ENCODE assay signal across 24 mouse cellular contexts in genomic region chr10:69299985-69300384, GRCm38 (mm10). TPM values are rescaled to one million over a fixed set of nuclear protein-coding genes. Genes with fewer than 3 reads are reported as not detected.
DNase-seq lines count a peak whose midpoint lies in the region; ATAC-seq and TF ChIP-seq lines count a peak whose summit lies in the region.
"Had no signal": no experiment of that assay in that cellular context is flagged by ENCODE, and none has a peak within 500 bp of the region (broad histone marks: within the 10 kb centered on the region; RNA-seq: fewer than 3 reads in every experiment).

No protein-coding gene starts in this region.

- no peaks in the 10 kb centered on the region for H3K27me3 ChIP-seq in liver, embryonic 16.5 days (ENCODE audit: control insufficient read depth, insufficient read depth, low read depth, low read length)
- H3K27me3 ChIP-seq in liver, postnatal 0 days (ENCODE audit: insufficient read depth, low read length), result no peaks in the 10 kb centered on the region
- no peaks in the 10 kb centered on the region for H3K27me3 ChIP-seq in hindbrain, embryonic 14.5 days (ENCODE audit: control insufficient read depth, insufficient read depth, low read length)
- H3K27me3 ChIP-seq: embryonic facial prominence, embryonic 12.5 days; forebrain, embryonic 12.5 days; hindbrain, embryonic 15.5 days had no signal

- TF ChIP-seq EP300 in liver, postnatal 0 days (IDR thresholded peaks at IDR 0.05; ENCODE audit: low read depth), result peak; percentile 27; the same call in 1 of the 2 replicates

- peak; percentile 80 for ATAC-seq in liver, embryonic 16.5 days (ENCODE audit: low read depth)
- ATAC-seq in liver, postnatal 0 days, result peak; percentile 94
- no peak for ATAC-seq in hindbrain, embryonic 14.5 days (ENCODE audit: low FRiP score)
- ATAC-seq: CD4-positive, CD25-positive, alpha-beta regulatory T cell, adult 4 months; forebrain, embryonic 16.5 days; inflammation-experienced regulatory T-cells, adult 6 months; intestine, postnatal 0 days had no signal

- WGBS in liver, embryonic 16.5 days (ENCODE audit: insufficient replicate concordance), result 59% methylated on average over 7 of the region's 7 CpGs
- WGBS in liver, postnatal 0 days (ENCODE audit: insufficient replicate concordance), result 58% methylated on average over 7 of the region's 7 CpGs
- WGBS in hindbrain, embryonic 14.5 days, result 85% methylated on average over 7 of the region's 7 CpGs

- H3K36me3 ChIP-seq in liver, embryonic 16.5 days (ENCODE audit: control insufficient read depth, insufficient read depth), result no peaks in the 10 kb centered on the region
- no peaks in the 10 kb centered on the region for H3K36me3 ChIP-seq in liver, postnatal 0 days (replicated peaks; ENCODE audit: insufficient read depth, low read length)
- no peaks in the 10 kb centered on the region for H3K36me3 ChIP-seq in hindbrain, embryonic 14.5 days (replicated peaks; ENCODE audit: control insufficient read depth, insufficient read depth)
- H3K36me3 ChIP-seq: embryonic facial prominence, embryonic 12.5 days; forebrain, embryonic 12.5 days; G1E; heart, embryonic 10.5 days; hindbrain, embryonic 15.5 days had no signal

- DNase-seq in adrenal gland, adult (ENCODE audit: inconsistent age in 2 of 2, low spot score in 1 of 2), result peak; percentile 55 to 94
- no peak for DNase-seq in adrenal gland, postnatal 4 days (ENCODE audit: low spot score in 2 of 2)
- no peak for DNase-seq in liver
- DNase-seq in adrenal gland, postnatal 25 days, result peak; percentile 21
- DNase-seq in liver, postnatal 0 days, result peak; percentile 49
- no peak for DNase-seq in cerebellum, adult 8-10 months
- no peak for DNase-seq in hindbrain, embryonic 14.5 days (ENCODE audit: low spot score)
- DNase-seq: B cell, adult 2 months; cerebellum, adult 11 months; cerebellum, adult 9-10 months; cerebellum, postnatal 25 days; gastrocnemius, postnatal 14 days; heart, adult 11 months; heart, postnatal 10 days had no signal

- H3K4me1 ChIP-seq in liver, embryonic 16.5 days (ENCODE audit: control insufficient read depth, low read depth, low read length), result no peaks in the 10 kb centered on the region; the same call in 1 of the 2 replicates
- no peaks in the 10 kb centered on the region for H3K4me1 ChIP-seq in liver, postnatal 0 days (ENCODE audit: insufficient read depth)
- H3K4me1 ChIP-seq in hindbrain, embryonic 14.5 days (replicated peaks; ENCODE audit: control insufficient read depth, insufficient read depth, low read length), result no peaks in the 10 kb centered on the region
- H3K4me1 ChIP-seq: embryonic facial prominence, embryonic 12.5 days; forebrain, embryonic 12.5 days; hindbrain, embryonic 15.5 days had no signal

- H3K4me3 ChIP-seq in liver, embryonic 16.5 days (ENCODE audit: low read depth, low read length), result no peak overlapping the region
- no peak overlapping the region for H3K4me3 ChIP-seq in liver, postnatal 0 days (ENCODE audit: low read depth, low read length)
- H3K4me3 ChIP-seq in hindbrain, embryonic 14.5 days (replicated peaks; ENCODE audit: low read length), result no peak overlapping the region
- H3K4me3 ChIP-seq: embryonic facial prominence, embryonic 12.5 days; forebrain, embryonic 12.5 days; heart, embryonic 10.5 days; hindbrain, embryonic 15.5 days had no signal

- H3K4me2 ChIP-seq in liver, embryonic 16.5 days (ENCODE audit: low read depth, low read length), result no peak overlapping the region
- H3K4me2 ChIP-seq in liver, postnatal 0 days (ENCODE audit: low read depth, low read length), result no peak overlapping the region
- H3K4me2 ChIP-seq in hindbrain, embryonic 14.5 days (replicated peaks), result no peak overlapping the region
- H3K4me2 ChIP-seq: embryonic facial prominence, embryonic 12.5 days; forebrain, embryonic 12.5 days; hindbrain, embryonic 15.5 days had no signal

- H3K9ac ChIP-seq in liver, embryonic 16.5 days (ENCODE audit: low read depth, low read length), result no peak overlapping the region
- no peak overlapping the region for H3K9ac ChIP-seq in liver, postnatal 0 days (replicated peaks)
- no peak overlapping the region for H3K9ac ChIP-seq in hindbrain, embryonic 14.5 days
- H3K9ac ChIP-seq: embryonic facial prominence, embryonic 12.5 days; forebrain, embryonic 12.5 days; hindbrain, embryonic 15.5 days had no signal

- no peak for TF ChIP-seq CTCF in liver, postnatal 0 days (IDR thresholded peaks at IDR 0.05; ENCODE audit: low read depth)

- H3K27ac ChIP-seq in liver, embryonic 16.5 days (ENCODE audit: low read length), result no peak overlapping the region
- H3K27ac ChIP-seq in liver, postnatal 0 days (ENCODE audit: low read depth), result 0 out of 2 replicates have a peak overlapping the region, but pooled peaks have one; percentile 18
- no peak overlapping the region for H3K27ac ChIP-seq in hindbrain, embryonic 14.5 days
- H3K27ac ChIP-seq: embryonic facial prominence, embryonic 12.5 days; forebrain, embryonic 12.5 days; heart, embryonic 10.5 days; hindbrain, embryonic 15.5 days had no signal

- no peaks in the 10 kb centered on the region for H3K9me3 ChIP-seq in liver, embryonic 16.5 days (replicated peaks; ENCODE audit: control insufficient read depth, low read length)
- H3K9me3 ChIP-seq in liver, postnatal 0 days (ENCODE audit: low read length), result no peaks in the 10 kb centered on the region
- no peaks in the 10 kb centered on the region for H3K9me3 ChIP-seq in hindbrain, embryonic 14.5 days (ENCODE audit: control insufficient read depth, low read length)
- H3K9me3 ChIP-seq: embryonic facial prominence, embryonic 12.5 days; forebrain, embryonic 12.5 days; heart, embryonic 10.5 days; hindbrain, embryonic 15.5 days had no signal

RNA-seq across cellular contexts. Expression of gene Cdk1, which starts 52.8 kb away (rescaled TPM):
- 10 to 100 TPM; 79.6 to 84.1 TPM for total RNA-seq in adrenal gland, postnatal 4 days (2021)
- polyA plus RNA-seq in liver, embryonic 16.5 days (2015; fragmentation: Nextera tagmentation; extraction: Ambion mirVana), result 254 and 271 TPM in 2 replicates
- total RNA-seq in adrenal gland, postnatal 25 days (2021), result 17.1 and 25.6 TPM in 2 replicates
- 153 and 171 TPM in 2 replicates for polyA plus RNA-seq in liver, postnatal 0 days (2015; fragmentation: Nextera tagmentation; extraction: Ambion mirVana)
- 83.3 and 89.3 TPM in 2 replicates for polyA plus RNA-seq in hindbrain, embryonic 14.5 days (2014; fragmentation: Nextera tagmentation; extraction: Ambion mirVana)

Comparison
In these comparisons a context has a peak if more than half of its experiments do, and no peak if none do; other contexts are left out.
1. DNase-seq: peak in adrenal gland, adult (2 of 2), adrenal gland, postnatal 25 days (single experiment) and liver, postnatal 0 days (single experiment); none in adrenal gland, postnatal 4 days (0 of 2), liver (single experiment), cerebellum, adult 8-10 months (single experiment) and hindbrain, embryonic 14.5 days (single experiment).